Mouse (Mus musculus) cerebellum, postnatal 25 days (tissue): Measurements from ENCODE around the gene Bach1.
"Not testable (repeated sequence)": the region's sequence is repeated elsewhere in the genome, so short reads cannot be mapped to it uniquely, and the experiment has no call there.

Experiments
- DNase-seq, 2 experiments: peaks; one replicate each; pipeline ENCODE4 v3.0.0; 2021; ENCODE audit warnings: mixed read lengths in 2 of 2

Bach1 gene

GRCm38 (mm10) chr16:87681848-87682247, 16.9 kb upstream of the Bach1 start:
- no peak for DNase-seq

DNA sequence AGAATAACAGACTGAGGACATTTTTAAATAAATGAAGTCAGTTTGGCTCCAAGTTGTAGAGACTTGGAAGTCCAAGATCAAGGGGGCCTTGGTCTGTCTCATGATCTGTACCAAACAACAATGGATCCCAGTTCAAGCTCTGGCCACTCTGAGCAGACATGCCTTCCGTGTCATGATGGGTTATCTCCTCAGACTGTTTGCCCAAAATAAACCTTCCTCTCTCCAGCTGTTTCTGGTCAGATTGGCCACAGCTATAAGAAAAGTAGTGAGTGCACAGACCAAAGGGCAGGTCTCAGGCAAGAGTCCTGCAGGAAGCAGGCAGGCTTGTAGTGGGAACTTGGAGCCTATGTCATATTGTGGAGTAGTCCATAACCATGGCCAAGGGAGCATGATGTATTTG, 12.3 kb upstream of the Bach1 start:
- DNase-seq: no peak

DNA sequence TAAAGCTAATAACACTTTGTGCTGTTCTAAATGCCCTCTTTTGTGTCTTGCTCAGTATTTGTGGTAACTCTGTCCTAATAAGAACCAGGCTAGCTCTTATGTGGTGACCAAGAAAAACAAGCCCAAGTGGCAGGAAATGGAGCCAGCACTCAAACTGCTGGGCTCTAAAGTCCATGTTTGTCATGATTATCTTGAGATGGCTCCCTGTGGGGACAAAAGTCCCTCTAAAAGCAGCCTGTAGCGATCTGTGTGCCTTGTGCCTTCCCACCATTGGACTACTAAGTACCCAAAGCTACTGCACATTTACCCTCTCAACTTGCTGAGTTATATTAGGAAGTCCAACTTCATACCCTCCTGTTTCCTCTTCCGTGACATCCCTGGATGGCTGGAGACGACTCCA, 11.4 kb upstream of the Bach1 start:
- DNase-seq: no peak

DNA sequence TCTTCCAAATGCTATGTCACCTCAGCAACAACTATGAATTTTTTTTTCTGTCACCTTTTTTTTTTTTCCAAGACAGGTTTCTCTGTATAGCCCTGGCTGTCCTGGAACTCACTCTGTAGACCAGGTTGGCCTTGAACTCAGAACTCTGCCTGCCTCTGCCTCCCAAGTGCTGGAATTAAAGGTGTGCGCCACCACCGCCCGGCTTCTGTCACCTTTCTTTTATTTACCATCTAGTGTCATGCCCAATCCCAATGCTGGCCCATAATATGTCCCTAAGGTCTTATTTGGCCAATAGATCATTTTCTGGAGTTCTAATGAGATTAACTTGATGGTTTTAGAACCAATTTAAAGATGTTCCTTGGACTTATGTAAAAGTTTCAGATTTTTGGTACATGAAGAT, 10.4 kb upstream of the Bach1 start:
- DNase-seq: not testable (repeated sequence)

- not testable (repeated sequence) for DNase-seq
Observed at GRCm38 (mm10) chr16:87688823-87689222, 9.9 kb upstream of the Bach1 start.

GRCm38 (mm10) chr16:87689225-87689624, 9.5 kb upstream of the Bach1 start:
- DNase-seq: no peak

DNA sequence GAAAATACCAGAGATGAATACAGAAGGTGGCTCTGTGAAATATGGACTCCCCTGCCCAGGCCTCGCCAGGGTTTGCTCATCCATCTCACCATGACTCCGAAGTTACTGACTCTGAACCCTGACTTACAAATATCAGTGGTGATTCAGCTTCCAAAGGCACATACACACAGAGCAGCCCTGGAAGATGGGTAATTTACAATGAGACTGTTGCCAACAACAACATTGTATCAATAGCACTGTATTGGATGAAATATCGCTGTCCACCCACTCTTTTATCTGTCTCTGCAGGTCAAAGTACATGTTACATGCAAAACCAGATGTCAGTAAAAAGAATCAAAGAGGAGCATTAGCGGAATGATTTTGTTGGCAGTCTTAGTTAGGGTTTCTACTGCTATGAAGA, 8.2 kb upstream of the Bach1 start:
- no peak for DNase-seq

GRCm38 (mm10) chr16:87691102-87691501, 7.6 kb upstream of the Bach1 start:
- DNase-seq: no peak

GRCm38 (mm10) chr16:87692591-87692990, 6.2 kb upstream of the Bach1 start:
- no peak for DNase-seq

DNA sequence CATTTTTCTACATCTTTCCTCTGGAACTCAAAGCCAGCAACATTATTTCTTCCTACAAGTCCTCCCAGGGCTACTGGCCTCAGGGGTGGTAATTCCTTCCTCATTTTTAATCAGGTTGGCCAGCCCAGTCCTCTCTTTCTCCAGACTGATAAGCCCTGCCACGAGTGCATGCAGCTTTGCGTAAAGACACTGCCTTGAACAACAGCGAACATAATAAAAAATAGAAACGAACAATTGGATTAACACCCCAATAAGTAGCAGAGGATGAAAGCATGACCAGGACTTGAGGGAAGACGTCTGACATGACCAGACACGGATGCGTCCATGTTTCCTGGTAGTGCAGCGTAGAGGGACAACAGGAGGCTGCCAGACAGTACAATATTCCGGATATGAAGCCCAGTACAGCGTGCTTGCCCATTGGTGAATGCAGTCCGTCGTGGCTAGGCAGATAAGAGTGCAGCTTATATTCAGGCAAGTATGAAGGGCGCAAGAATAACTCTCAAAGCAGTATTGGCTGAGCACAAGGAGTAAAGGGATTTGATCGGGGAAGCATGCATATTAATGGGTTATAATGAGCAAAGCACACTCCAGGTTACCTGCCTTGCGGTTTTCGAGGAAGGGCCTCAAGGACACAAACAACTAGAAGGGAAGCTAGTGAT, 909 bp upstream of the Bach1 start:
- DNase-seq: no peak

DNA sequence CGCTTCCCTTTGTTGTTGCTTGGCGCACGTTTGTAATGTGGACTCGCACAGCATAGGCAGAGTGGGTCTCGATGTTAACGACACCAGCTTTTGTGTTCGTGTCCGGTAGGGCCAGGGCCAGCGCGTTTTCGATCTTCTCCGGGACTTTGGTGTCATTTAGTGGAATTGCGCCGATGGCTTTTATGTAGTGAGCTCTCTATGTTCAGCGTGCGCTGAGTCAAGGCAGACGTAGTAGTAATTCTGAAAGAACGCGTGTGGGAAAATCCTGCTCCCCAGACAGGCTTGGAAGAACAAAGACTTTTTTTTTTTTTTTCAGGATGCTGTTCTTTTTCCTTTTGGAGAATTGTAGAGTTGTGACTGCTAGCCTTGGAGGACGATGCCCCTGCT, 554 bp downstream of the Bach1 start:
- DNase-seq: no peak

DNA sequence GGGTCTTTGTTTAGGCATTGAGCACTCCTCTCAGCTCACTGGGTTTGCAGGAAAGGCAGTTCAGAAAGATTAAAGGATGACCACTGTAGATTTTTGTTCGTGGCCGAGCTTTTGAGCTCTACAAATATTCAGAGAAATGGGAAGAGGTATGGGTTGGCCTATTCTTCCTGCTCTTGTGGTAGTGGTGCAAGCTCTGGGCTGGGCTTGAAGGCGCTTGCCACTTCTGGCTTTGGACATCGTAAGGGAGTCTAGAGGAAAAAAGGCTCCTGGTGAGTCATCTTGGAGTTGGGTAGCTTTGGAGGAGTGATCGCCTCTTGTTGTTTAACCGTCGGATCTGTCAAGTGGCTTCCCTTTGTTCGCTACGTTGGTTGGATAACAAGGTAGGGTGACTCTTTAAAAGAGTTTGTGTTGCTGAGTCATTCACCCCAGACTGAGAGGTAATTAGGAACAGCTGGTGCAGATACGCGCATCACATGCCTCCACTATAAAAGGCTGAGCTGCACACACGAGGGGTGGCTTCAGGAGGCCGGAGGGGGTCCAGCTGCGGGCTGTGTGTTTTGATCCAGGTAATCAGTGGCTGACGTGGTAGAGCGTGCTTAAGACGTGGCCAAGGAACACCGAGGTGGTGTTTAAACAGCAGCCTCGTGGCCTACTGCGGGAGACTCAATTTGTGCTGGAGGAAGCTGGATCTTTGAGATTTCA, 1.1 kb downstream of the Bach1 start:
- DNase-seq: peak; percentile 32 to 34

DNA sequence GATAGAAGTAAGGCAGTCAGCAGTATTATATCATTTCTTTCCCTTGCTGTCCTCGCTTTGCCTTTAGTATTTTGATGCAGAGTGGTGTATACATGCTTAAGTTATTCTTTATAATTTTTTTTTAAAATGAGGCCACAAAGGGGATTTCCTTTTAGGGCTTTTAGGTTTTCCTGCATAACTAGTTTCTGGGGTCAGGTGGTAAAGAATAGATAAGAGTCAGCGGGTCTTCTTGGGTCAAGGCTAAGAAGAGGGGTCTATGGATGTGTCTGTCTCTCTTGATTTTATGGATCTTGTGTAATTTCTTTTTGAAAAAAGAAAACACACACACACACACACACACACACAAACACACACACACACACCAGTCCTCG, 1.6 kb downstream of the Bach1 start:
- DNase-seq: no peak

DNA sequence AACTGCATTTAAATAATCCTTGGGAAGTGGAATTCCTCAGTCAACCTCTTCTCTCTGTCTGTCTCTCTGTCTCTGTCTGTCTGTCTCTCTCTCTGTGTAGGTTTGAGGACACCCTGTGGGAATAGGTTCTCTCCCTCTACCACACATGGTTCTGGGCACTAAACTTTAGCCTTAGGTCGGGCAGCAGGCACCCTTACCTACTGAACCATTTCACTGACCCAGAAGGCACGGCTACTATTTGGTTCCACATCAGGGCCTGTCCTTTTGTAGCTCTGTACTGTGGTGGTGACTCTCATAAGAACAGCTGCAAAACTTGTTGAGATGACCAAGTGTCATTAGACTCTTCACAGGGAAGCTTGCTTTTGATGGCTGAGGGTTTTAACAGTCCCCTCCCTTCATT, 3.1 kb downstream of the Bach1 start:
- no peak for DNase-seq

- DNase-seq: no peak
Observed at GRCm38 (mm10) chr16:87702881-87703280, 4.1 kb downstream of the Bach1 start.

DNA sequence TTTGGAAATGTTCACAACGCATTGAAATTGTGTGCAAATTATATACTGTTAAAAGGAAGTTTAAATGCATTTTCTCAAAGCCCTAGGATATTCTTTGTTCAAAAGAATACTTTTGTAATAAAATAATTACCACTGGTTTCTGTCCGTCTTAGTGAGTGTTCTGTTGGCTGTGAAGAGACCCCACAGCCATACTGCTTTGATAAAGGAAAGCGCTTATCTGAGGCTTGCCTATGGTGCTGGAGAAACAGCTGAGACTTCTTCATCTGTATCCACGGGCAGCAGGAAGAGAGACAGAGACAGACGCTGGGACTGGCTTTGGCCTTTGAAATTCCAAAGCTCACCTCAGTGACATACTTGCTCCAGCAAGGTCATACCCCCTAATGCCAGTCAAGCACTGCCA, 5.5 kb downstream of the Bach1 start:
- DNase-seq: no peak

DNA sequence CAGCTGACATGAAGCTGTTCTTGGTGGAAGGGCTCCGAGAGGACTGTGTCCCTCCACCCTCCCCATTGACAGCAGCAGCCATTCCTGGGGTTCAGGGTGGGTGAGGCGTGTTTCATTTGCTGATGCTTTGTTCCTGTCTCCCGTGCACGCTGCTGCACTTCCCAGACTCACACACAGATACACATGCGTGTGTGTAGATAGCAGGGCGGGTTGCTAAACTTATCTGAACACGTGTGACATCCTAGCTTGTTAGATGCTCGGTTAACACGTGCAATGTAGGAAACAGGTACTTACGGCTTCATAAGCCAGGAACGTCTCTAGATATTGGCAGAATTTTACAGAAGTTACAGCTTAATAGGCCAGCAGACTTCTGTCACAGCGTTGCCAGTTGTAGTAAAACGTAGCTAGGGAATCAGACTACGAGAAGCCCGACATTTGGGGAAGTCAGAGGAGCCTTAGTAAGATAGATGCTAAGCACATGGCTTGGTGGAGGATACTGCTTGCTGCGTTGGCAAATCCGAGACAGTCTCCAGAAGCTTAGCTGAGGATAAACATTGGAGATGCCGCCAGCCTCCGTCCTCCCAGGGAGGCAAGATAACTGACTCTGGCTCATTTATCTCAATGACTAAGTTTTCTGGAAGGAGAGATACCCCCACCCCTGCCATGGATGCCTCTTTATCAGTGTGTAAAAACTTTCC, 7.3 kb downstream of the Bach1 start:
- no peak for DNase-seq

DNA sequence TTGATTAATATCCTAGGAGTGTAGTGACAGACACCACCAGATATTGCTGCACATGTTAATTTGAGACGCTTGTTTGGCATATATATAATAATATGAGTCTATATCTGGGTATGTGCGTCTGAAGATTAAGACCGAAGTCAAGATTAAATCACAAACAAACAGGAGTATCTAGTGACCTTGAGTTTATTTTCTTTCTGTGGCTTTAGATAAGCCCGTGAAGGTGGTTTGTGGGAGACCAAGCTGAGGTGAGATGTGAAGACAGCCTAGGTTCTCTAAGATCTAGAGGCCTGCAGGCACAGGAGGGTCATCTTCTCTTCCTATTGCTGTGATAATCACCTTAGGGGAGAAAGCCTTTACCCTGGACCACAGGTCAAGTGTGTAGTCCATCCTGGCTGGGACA, 8.6 kb downstream of the Bach1 start:
- DNase-seq: no peak

DNA sequence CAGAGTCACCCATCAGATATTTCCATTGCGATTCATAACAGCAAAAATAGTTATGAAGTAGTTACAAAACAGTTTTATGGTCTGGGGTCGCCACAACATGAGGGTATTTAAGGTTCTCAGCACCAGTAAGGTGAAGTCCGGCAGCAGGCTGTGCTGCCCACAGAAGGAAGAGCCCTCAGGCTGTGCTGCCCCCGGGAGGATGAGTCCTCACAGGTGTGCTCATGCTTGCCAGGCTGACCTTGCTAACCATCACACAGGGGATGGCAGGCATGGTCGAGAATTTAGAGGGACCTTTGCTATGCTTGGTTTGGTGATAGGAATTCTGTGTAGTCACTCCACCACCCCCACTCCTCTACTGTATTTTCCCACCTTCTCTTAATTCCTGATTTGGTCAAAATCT, 9.8 kb downstream of the Bach1 start:
- DNase-seq: no peak

GRCm38 (mm10) chr16:87709144-87709543, 10.4 kb downstream of the Bach1 start:
- no peak for DNase-seq

GRCm38 (mm10) chr16:87709971-87710370, 11.2 kb downstream of the Bach1 start:
- no peak for DNase-seq

DNA sequence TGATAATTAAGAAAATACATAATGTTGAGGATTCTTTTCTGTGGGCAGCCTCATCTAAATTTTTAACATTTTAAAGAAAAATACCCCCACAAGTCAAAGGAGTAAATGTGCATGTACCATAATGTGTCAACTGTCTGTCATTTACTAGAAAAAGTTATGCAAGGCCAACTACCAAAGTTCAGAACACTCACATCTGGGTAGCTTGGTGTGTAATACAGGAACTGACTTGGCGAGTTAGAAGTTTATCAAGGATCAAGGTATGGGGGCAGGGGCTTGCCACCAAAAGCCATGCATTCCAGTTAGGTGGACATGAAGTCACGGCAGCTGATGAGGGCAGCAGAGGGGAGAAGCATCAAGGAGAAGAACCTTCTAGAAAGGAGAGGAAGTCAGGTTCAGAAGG, 13.2 kb downstream of the Bach1 start:
- no peak for DNase-seq

- DNase-seq: no peak
Observed at GRCm38 (mm10) chr16:87712986-87713693, 14.4 kb downstream of the Bach1 start.

DNA sequence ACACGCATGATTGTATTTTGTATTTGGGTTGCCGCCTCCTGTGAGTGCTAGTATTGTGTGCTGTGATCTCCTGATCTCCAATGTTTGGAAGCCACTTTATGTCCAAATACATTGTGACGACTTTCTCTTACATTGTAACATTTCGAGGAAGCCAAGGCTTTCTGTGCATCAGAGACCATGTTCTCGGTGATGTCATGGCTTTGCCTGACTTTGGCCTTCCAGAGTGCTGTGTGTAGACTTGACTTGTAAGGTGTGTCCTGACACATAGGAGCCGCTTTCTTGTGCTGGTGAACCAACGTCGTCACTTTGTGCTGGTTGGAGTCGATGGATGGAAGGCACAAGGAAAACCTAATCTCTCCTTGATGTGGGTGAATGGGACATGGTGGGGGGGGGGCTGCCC, 15.8 kb downstream of the Bach1 start:
- no peak for DNase-seq
